Mouse (Mus musculus): ENCODE data around the gene Zbtb32.

The Zbtb32 gene

DNA sequence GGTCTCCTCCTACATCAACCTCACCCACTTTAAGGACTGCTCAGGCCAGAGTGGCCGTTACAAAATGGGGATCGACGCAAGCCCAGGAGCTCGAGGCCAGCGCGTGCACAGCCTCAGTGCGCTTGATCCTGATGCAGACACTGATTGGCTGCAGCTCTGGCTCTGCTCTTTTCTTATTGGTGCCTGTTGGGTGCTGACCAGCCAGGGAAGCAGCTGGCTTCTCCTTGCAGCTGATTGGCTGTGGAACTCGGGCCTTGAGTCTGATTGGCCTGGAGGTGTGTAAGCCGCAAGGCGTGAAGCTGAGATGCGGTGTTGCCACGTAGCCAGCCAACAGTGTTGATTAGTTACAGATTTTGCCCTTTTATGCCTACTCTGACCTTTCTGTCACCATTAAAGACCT, at the start of gene Zbtb32:
Gene Zbtb32 (minus strand): TSS at position 124 of the 400 bp plus-strand sequence.
- no peak for DNase-seq

GRCm38 (mm10) chr7:30639083-30639482, 40.4 kb upstream of the Zbtb32 start:
- DNase-seq, result no peak

DNA sequence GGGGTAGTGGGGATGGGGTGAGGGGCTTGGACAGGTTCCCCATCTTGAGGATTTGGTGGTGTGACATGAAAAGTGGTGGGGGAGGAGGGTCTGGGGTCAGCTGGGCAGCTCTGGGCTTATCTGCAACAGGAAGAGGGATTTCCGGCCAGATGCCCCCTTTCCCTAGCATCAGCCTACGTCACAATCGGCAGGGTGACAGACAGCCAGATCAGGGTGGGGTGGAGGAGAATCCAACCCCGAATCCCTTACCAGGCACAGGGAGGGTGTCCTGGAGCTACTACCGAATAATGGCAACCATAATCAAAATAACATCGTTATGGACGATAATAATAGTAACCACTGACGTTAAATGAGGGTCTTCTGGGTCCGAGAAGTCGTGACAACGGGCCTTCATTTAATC, 37.7 kb upstream of the Zbtb32 start:
- DNase-seq, result no peak

- no peak for DNase-seq
These were observed 37.0 kb upstream of the Zbtb32 start, which contains the start of gene Etv2 for GRCm38 (mm10) chr7:30635752-30636151. Gene Etv2 (minus strand): TSS chr7:30635852.

DNA sequence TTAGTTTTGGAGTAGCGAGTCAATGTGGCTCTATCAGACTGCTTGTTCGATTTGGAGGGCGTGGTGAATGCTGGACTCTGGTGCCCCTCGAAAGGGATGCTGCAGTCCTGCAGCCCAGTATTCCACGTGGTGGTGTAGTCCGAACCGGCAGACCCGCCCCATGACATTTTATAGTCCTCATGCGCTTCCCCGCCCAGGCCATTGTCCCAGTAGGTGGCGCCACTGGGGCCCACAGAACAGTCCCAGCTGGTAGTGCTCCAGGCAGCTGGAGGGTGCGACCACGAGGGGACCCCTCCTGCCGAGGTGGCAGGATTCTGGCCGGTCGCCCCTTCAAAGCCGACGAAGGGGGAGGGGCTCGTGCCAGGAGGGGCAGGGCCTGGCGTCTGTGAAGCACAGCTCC, 35.9 kb upstream of the Zbtb32 start:
- DNase-seq, result peak; percentile 40

DNA sequence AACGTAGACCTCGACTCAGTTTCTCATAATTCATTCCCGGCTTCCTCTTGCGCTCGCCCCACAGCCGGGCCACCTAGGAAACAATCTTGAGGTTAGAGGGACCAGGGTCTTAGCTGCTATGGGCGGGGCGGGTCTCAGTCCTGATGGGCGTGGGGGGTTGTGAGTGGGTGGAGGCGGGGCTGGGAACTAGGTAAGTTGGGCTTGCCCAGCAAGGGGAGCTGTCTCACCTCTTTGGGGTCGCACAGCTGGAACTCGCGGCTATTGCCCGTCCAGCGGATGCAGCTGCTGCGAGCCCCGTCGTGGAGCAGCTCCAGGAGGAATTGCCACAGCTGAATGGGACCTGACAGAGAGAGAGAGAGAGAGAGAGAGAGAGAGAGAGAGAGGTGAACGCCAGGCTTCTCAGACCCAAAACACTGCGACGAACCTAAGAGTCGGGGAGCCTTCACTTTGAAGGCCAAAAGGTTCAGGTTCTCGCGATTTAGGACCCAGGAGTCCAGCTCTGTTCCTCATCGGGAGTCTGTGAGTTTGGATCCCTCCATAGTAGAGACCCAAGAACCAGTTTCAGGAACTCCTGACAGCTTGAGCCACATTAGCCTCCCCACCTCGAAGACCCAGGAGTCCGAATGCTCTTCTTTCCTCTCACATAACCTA, 35.2 kb upstream of the Zbtb32 start:
- DNase-seq, result no peak

DNA sequence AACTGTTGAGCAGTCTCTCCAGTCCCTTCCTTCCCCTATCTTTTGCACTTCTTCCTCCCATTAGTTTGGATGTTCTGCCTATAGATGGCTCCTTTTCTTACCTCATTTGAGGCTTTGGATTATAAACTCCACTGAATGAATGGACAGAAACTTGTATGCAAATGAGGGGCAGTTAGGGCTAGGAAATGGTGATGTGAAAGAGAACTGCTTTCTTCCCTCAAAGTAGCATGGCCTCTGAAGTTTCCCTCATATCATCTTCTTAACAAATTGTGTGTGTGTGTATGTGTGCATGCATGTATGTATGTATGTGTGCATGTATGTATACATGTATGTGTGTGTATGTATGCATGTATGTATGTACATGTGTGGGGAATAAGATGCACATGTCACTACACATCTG, 30.3 kb upstream of the Zbtb32 start:
- DNase-seq, result no peak

DNA sequence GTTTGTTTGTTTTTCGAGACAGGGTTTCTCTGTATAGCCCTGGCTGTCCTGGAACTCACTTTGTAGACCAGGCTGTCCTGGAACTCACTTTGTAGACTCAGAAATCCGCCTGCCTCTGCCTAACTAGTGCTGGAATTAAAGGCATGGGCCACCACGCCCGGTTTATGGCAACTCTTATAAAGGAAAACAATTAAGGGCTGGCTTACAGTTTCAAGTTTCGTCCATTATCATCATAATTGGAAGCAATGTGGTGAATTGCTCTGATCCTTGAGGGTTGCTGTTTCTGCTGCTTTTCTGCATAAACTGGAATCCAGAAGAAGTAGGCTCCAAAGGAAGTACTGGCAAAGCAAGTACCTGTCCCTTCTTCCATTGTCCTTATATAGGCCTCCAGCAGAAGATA, 27.9 kb upstream of the Zbtb32 start:
- no peak for DNase-seq

GRCm38 (mm10) chr7:30625530-30626384, 27.0 kb upstream of the Zbtb32 start, which contains the start of gene Cox6b1:
Gene Cox6b1 (minus strand): TSS chr7:30626151.
- DNase-seq, result peak; percentile 88

DNA sequence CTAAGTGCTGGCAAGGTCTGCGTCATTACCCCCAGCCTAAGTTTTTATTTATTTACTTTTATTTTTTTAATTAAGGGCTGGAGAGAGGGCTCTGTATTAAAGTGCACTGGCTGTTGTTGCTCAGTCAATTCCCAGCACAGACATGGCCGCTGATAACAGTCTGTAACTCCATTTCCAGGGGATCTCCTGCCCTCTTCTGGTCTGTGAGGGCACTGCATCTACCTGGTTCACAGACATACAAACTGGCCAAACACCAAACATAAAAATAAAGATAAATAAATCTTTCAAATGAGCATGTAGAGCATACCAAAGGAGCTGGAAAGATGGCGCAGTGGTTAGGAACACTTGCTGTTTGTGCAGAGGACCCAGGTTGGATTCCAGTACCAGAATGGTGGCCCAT, 20.5 kb upstream of the Zbtb32 start:
- DNase-seq, result peak; percentile 42

DNA sequence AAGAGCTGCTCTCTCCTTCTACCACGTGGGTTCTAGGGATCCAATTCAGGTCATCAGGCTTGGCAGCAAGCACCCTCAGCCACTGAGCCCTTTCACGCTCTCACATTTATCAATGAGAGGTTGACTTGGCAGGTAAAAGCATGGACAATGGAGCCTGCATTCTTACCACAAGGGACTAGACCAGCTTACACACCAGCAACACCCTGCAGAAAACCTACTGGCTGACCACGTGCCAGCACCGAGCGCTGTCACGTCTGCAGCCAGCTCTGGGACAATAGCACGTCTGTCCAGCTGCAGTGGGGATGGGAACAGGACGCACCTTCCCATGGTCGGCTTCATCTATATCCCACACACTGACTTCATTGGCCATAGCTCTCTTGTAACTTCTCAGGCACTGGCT, 19.9 kb upstream of the Zbtb32 start:
- DNase-seq, result no peak

- no peak for DNase-seq
These were observed 16.5 kb upstream of the Zbtb32 start for GRCm38 (mm10) chr7:30615049-30615760.

DNA sequence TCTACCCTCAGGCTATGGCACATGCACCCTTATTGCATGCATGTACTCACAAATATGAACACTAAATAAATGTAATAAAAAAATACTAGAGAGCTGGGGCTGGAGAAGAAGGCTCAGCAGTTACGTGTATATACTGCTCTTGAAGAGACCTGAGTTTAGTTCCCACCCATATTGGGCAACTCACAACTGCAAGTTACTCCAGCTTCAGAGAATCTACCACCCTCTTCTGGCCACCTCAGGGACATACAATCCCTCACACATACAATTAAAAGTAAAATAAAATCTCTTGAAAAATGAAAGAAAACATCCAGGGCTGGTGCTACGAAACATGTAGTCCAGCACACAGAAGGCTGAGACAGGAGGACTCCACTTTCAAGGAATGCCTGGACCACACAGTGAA, 15.7 kb upstream of the Zbtb32 start:
- no peak for DNase-seq

- peak; percentile 78 for DNase-seq
These were observed 14.9 kb upstream of the Zbtb32 start for GRCm38 (mm10) chr7:30613529-30614112.

- no peak for DNase-seq
These were observed 14.1 kb upstream of the Zbtb32 start, which contains the start of gene Upk1a for GRCm38 (mm10) chr7:30612654-30613402. Gene Upk1a (minus strand): TSS chr7:30612847.

- no peak for DNase-seq
These were observed 11.3 kb upstream of the Zbtb32 start for GRCm38 (mm10) chr7:30610043-30610442.

- DNase-seq, result no peak
These were observed 9.8 kb upstream of the Zbtb32 start for GRCm38 (mm10) chr7:30608476-30608875.

GRCm38 (mm10) chr7:30607706-30608309, 9.1 kb upstream of the Zbtb32 start:
- peak; percentile 75 for DNase-seq

DNA sequence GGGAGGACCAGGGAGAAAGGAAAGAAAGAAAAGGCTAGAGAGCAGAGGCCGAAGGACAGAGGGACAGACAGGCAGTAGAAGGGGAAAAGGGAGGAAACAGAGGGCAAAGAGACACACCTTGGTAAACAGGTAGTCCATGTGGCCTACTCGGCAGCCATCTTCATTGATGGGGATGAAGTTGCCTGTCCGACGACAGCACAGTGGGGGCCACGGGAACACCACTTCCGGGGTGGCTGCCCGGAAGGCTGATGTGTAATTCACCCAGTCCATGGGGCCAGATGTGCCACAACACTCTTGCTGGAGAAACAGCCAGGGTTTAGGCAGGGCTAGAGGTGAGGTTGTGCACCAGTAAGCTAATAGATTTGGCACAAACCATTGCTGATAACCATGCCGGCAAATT, 6.2 kb upstream of the Zbtb32 start:
- DNase-seq, result no peak

- no peak for DNase-seq
These were observed 5.7 kb upstream of the Zbtb32 start for GRCm38 (mm10) chr7:30604424-30604823.

DNA sequence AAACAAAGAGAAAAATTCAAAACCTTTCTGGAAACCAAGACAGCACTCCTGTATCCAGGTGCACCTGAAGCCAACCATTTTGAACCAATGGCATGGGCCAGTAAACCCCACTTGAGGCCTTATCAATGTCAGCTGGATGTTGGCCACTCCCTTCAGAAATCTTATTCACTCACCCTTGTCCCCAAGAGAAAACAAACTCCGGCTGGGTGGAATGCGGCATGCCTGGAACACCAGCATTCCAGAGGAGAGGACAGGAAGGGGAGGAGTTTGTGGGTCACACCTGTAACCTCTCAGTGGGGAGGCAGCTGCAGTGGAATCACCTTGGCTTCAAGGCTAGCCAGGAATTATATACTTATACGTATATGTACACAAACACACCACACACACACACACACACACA, 3.9 kb upstream of the Zbtb32 start:
- DNase-seq, result peak; percentile 63

GRCm38 (mm10) chr7:30600651-30601050, 1.9 kb upstream of the Zbtb32 start:
- peak; percentile 60 for DNase-seq

Data from kidney, adult 18-20 months (tissue).